Mouse (Mus musculus) neural tube, postnatal 0 days (tissue): ENCODE results near the gene Rab13. TPM values are rescaled to one million over a fixed set of nuclear protein-coding genes. Genes with fewer than 3 reads are reported as not detected.

Experiments
- microRNA-seq: library from miRNA; unstranded; fragments of <30 nt; microRNA quantifications from one replicate; pipeline ENCODE4, GENCODE M21; 2016
- polyA plus RNA-seq: library from polyadenylated mRNA; unstranded; fragments of >200 nt; fragmentation: Nextera tagmentation; extraction: Ambion mirVana; gene quantifications from 2 replicates; pipeline ENCODE4 v1.2.1, GENCODE M21; 2015

Rab13 gene
- polyA plus RNA-seq = 18.7 and 20.7 TPM in 2 replicates

GRCm38 (mm10) chr3:90213377-90213866 lies at the start of gene Rab13, which contains the start of gene Rps27:
Gene Rab13 (plus strand): TSS chr3:90213695.
Gene Rps27 (minus strand): TSS chr3:90213651.

DNA sequence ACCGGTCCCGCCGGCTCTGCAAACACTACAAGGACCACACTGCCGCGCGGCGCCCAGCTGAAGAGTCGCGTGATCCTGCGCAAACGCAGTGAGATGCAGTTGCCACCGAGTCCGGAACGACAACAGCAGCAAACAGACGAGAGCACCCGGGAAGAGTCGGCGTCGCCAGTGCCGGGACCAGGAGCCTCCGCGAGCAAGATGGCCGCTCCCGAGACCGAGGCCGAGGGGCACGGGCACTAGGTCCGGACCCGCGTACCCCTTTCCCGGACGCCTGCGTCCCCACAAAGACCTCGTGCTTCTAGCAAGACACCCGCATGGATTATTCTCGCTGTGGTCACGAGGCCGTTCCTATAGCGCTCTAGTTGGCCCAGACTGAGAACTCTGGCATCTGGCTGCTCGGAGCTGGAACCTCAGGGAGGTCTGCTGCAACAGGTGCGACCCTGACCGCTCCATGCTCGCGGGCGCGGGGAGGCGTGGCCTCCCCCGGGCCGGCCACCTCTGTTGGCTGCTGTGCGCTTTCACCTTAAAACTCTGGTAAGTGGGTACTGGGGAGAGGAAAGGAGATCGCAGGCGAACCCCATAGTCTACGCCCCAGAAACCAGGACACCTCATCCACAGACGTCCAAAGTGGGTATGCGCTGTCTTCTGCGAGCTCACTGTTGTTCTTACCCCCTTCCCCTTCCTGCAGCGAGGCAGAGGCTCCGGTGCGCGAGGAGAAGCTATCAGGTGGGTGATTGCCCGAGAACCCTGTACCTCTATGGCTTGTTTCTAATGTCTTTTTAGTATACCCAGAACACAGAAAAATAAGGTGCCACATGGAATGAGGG lies 18.2 kb downstream of the Rab13 start, which contains the start of gene Jtb:
Jtb (plus strand) TSS at position 91 of the 827 bp plus-strand sequence.

DNA sequence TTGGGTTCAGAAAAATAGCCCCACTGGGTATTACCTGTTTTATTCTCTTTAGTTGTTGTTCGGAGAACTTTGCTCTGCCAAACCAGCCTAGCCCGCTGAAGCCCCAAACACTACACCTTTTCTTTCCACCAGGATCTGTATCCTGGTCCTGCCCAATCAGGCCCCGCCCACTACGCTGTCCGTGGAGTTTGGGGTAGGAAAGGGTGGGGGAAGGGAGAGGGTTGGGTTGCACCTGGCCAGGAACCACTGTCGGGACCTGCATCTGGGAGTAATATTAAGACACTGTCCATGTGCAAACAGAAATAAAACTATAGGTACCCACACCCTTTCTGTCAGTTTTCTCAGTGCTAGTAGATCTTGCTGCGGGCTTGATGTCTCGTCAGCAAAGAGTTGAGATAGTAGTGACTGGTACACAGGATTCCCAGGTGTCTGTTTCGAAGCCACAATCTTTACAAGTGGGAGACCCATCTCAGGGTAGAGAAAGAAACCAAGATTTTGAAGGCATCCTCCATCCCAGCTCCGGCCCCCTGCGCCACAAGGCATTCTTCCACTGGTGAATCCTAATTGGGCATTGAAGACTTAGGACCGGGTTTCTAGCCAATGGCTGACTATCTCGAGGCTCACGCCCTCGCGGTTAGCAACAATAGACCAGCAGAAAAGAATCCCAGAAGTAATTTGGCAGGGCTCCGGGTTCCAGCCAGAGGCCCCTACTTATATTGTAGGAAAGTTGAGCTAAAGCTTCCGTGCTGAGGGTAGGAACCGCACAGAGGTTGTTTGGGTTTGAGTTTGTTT lies 29.7 kb downstream of the Rab13 start, which contains the start of gene Creb3l4:
Creb3l4 (minus strand) TSS at position 529 of the 792 bp plus-strand sequence.

GRCm38 (mm10) chr3:90247960-90248745 lies 34.7 kb downstream of the Rab13 start, which contains the start of gene Slc39a1:
Gene Slc39a1 (plus strand): TSS chr3:90248172.

DNA sequence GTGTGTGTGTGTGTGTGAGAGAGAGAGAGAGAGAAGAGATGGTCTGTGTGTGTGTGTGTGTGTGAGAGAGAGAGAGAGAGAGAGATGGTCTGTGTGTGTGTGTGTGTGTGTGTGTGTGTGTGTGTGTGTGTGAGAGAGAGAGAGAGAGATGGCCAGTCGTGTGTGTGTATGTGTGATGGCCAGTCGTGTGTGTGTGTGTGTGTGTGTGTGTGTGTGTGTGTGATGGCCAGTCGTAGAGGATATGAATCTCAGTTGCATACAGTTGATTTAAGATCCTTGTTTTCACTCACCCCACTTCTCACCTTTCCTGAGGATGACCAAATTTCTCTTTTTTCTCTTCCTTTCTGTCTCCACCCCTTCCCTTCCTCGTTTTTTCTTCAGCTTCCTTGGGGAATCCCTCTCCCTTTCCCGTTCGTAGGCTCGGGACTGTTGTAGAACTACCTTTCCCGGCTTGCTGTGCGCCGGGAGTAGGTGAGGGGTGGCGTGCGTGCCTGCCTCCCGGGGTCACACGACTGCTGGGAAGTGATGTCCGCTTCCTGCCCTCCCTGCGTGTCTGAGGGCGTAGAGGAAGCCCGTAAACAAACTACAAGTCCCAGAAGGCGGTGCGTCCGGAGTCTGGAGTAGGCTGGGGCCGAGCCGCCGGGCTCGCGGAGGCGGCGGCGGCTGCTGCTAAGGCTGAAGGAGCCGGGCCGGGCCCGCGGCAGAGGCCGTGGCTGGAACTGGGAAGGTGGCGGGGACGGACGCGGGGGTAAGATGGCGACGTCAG lies 40.3 kb downstream of the Rab13 start, which contains the start of gene Crtc2:
Crtc2 (plus strand) TSS at position 511 of the 766 bp plus-strand sequence.

DNA sequence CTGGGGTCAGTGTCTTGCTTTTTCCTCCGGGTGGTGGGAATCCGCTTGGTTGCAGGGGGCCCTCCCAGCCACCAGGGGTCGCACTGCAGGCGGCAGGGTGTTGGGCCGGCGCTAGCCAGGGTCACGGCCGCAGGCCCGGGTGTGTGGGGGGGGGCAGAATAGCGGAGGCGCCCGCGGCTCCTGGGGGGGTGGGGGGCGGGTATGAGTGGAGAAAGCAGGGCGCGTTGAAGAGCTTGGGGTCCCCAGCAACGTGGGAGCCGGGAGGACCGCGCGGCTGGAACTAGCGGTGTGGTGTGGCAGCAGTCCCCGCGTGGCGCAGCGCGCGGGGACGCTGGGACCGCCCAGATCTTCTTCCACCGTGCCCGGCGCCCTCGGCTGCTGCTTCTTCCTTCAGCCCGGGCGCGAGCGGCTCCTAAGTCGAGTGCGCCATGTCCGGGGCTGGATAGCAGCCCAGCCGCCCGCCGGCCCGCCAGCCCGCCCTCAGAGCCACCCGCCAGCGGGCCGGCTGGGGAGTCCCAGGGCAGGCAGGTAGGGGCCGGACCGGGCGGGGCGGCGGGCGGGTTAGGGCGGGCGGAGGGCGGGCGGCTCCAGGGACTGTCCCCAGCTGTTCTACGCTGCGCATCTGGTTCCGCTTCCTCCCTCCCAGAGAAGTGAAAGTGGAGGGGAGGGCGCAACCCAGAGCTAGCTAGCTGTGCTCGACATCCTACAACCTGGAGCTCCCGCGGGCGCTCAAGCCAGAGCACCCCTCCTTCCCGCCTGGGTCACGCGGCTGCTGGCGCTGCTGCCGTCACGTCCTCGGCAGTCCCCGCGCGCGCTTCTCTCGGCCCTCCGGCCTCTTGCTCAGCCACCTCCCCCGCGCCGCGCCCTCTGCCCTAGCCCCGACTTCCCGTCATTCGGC lies 51.8 kb downstream of the Rab13 start, which contains the start of gene Dennd4b:
Dennd4b (plus strand) TSS at position 152 of the 898 bp plus-strand sequence.

Small RNAs within 50 kb of the gene (microRNA-seq; reads per million reads assigned to microRNA genes)
- not detected for gene Mir7012

Other genes starting within 250 kb of the Rab13 start
- 88.6 and 90.9 TPM in 2 replicates for gene Hax1, start 214.9 kb upstream of the Rab13 start, polyA plus RNA-seq
- 211 and 214 TPM in 2 replicates for gene 4933434E20Rik, start 162.1 kb upstream of the Rab13 start, polyA plus RNA-seq
- 113 and 119 TPM in 2 replicates for gene Ubap2l, start 161.1 kb upstream of the Rab13 start, polyA plus RNA-seq
- gene Tpm3, start 141.0 kb upstream of the Rab13 start, polyA plus RNA-seq = 236 and 260 TPM in 2 replicates
- 0.08 and 0.10 TPM in 2 replicates for gene Nup210l, start 109.6 kb upstream of the Rab13 start, polyA plus RNA-seq
- gene Rps27, start within 50 bp of the Rab13 start, polyA plus RNA-seq = 858 and 955 TPM in 2 replicates
- gene Jtb, start 17.9 kb downstream of the Rab13 start, polyA plus RNA-seq = 118 and 126 TPM in 2 replicates
- gene Creb3l4, start 29.8 kb downstream of the Rab13 start, polyA plus RNA-seq = 1.1 and 1.5 TPM in 2 replicates
- gene Slc39a1, start 34.5 kb downstream of the Rab13 start, polyA plus RNA-seq = 65.1 and 72.0 TPM in 2 replicates
- 13.4 and 16.6 TPM in 2 replicates for gene Crtc2, start 40.5 kb downstream of the Rab13 start, polyA plus RNA-seq
- 6.4 and 7.7 TPM in 2 replicates for gene Dennd4b, start 51.5 kb downstream of the Rab13 start, polyA plus RNA-seq
- gene Gatad2b, start 79.5 kb downstream of the Rab13 start, polyA plus RNA-seq = 11.2 and 14.6 TPM in 2 replicates
- 32.3 and 32.4 TPM in 2 replicates for gene Slc27a3, start 176.2 kb downstream of the Rab13 start, polyA plus RNA-seq
- 19.9 and 23.1 TPM in 2 replicates for gene Ints3, start 219.9 kb downstream of the Rab13 start, polyA plus RNA-seq